Mouse (Mus musculus) forebrain, postnatal 0 days (tissue): ENCODE data around the gene Ighmbp2. TPM values are rescaled to one million over a fixed set of nuclear protein-coding genes. Genes with fewer than 3 reads are reported as not detected.

Experiments used
- ATAC-seq: fragments of 200-750 bp; cut with Nextera tagmentation; 2 replicates; pipeline ENCODE4 v1.8.0; 2017; ENCODE audit warnings: mild to moderate bottlenecking, moderate library complexity
- DNase-seq: peaks from one replicate; pipeline ENCODE4 v3.0.0-alpha.2; 2015
- H3K27ac ChIP-seq: fragments of 300-500 bp; sonication (generic); 2 replicates; pipeline ENCODE4 v1.5.1; 2014; ENCODE audit warnings: low read depth, mild to moderate bottlenecking, antibody characterized with exemption, low read length, moderate library complexity, mixed read lengths
- H3K27me3 ChIP-seq: fragments of 300-500 bp; sonication (generic); 2 replicates; pipeline ENCODE4 v1.6.1; 2014; ENCODE audit warnings: mild to moderate bottlenecking, low read length, mixed read lengths; ENCODE audit not compliant: insufficient read depth
- H3K36me3 ChIP-seq: fragments of 300-500 bp; sonication (generic); 2 replicates; pipeline ENCODE4 v1.6.1; 2014; ENCODE audit warnings: mild to moderate bottlenecking, moderate library complexity; ENCODE audit not compliant: insufficient read depth
- H3K4me1 ChIP-seq: fragments of 300-500 bp; sonication (generic); 2 replicates; pipeline ENCODE4 v1.6.1; 2014; ENCODE audit warnings: antibody characterized with exemption; ENCODE audit not compliant: insufficient read depth
- H3K4me2 ChIP-seq: fragments of 300-500 bp; sonication (generic); 2 replicates; pipeline ENCODE4 v1.6.1; 2014; ENCODE audit warnings: low read depth, mild to moderate bottlenecking, moderate library complexity
- H3K4me3 ChIP-seq: fragments of 300-500 bp; sonication (generic); 2 replicates; pipeline ENCODE4 v1.5.1; 2014; ENCODE audit warnings: low read depth, low read length, mixed read lengths
- H3K9ac ChIP-seq: fragments of 300-500 bp; sonication (generic); 2 replicates; pipeline ENCODE4 v1.6.1; 2014; ENCODE audit warnings: mild to moderate bottlenecking
- H3K9me3 ChIP-seq: fragments of 300-500 bp; sonication (generic); 2 replicates; pipeline ENCODE4 v1.6.1; 2016; ENCODE audit warnings: low read length
- CTCF ChIP-seq: sonication (generic); IDR thresholded peaks from 2 replicates; pipeline ENCODE4 v1.5.1; 2016; ENCODE audit warnings: antibody characterized with exemption, control low read depth, low read depth
- WGBS: fragments of 180-500 bp; shearing (Covaris S2); extraction: QIAGEN DNeasy Blood & Tissue Kit; methylation state at CpG from one replicate; pipeline ENCODE4 v1.1.7; 2014; 5-methylcytosine and 5-hydroxymethylcytosine counted together
- polyA plus RNA-seq: library from polyadenylated mRNA; unstranded; fragments of >200 nt; fragmentation: Nextera tagmentation; extraction: Ambion mirVana; gene quantifications from 2 replicates; pipeline ENCODE4 v1.2.1, GENCODE M21; 2015
- total RNA-seq: library from RNA; depleted of rRNA; stranded (reverse); fragments of >200 nt; gene quantifications from 2 replicates; pipeline ENCODE4 v1.2.3, GENCODE M21; 2014

Ighmbp2 gene
- total and polyA plus RNA-seq, 2 experiments from 2014 or later: 10.4 to 10.5 TPM

- Histone ChIP-seq H3K4me3 (peak overlapping the region; percentile 52), H3K27ac (peak overlapping the region; percentile 70), H3K4me1 (0 out of 2 replicates have a peak, but pooled peaks cover 11% of the 10 kb centered on the region), H3K9me3 (no peaks in the 10 kb centered on the region), H3K9ac (peak overlapping the region; percentile 43), H3K27me3 (peaks cover 4% of the 10 kb centered on the region), H3K36me3 (no peaks in the 10 kb centered on the region), H3K4me2 (peak overlapping the region; percentile 83)
- WGBS: 2% methylated on average over 34 of the region's 34 CpGs
- DNase-seq (no peak), ATAC-seq (no peak)
- no peak for TF ChIP-seq CTCF
Measured at GRCm38 (mm10) chr19:3323753-3324270, 41.0 kb upstream of the Ighmbp2 start.

GRCm38 (mm10) chr19:3323201-3323621 is 40.4 kb upstream of the Ighmbp2 start:
- WGBS: 1% methylated on average over 47 of the region's 47 CpGs
- ATAC-seq (peak; percentile 77), DNase-seq (peak; percentile 53)
- Histone ChIP-seq H3K27ac (no peak overlapping the region), H3K9me3 (no peaks in the 10 kb centered on the region), H3K4me3 (peak overlapping the region; percentile 52), H3K36me3 (no peaks in the 10 kb centered on the region), H3K27me3 (peaks cover 4% of the 10 kb centered on the region), H3K4me1 (0 out of 2 replicates have a peak, but pooled peaks cover 11% of the 10 kb centered on the region), H3K9ac (peak overlapping the region; percentile 43), H3K4me2 (peak overlapping the region; percentile 83)
- no peak for TF ChIP-seq CTCF

- H3K9ac ChIP-seq: peak within 1 kb of the TSS; percentile 43
- no peaks in the 10 kb centered on the region for H3K36me3 ChIP-seq
- H3K27me3 ChIP-seq: peaks cover 4% of the 10 kb centered on the region
- DNase-seq: peak; percentile 35
- no peaks in the 10 kb centered on the region for H3K9me3 ChIP-seq
- H3K4me2 ChIP-seq: peak within 1 kb of the TSS; percentile 83
- H3K4me3 ChIP-seq: peak within 1 kb of the TSS; percentile 52
- no peak for ATAC-seq
- peak; percentile 48 for TF ChIP-seq CTCF
- 0 out of 2 replicates have a peak, but pooled peaks cover 11% of the 10 kb centered on the region for H3K4me1 ChIP-seq
- no peak within 1 kb of the TSS for H3K27ac ChIP-seq
- WGBS: 5% methylated on average over 26 of the region's 26 CpGs
Measured at GRCm38 (mm10) chr19:3322261-3322969, 39.6 kb upstream of the Ighmbp2 start, which contains the start of gene Cpt1a. Gene Cpt1a (plus strand): TSS chr19:3322334.

- H3K4me3 ChIP-seq: no peak overlapping the region
- no peak overlapping the region for H3K9ac ChIP-seq
- no peak overlapping the region for H3K27ac ChIP-seq
- TF ChIP-seq CTCF: no peak
- DNase-seq (no peak), ATAC-seq (no peak)
- 14% methylated on average over 11 of the region's 11 CpGs for WGBS
- no peaks in the 10 kb centered on the region for H3K9me3 ChIP-seq
- H3K4me2 ChIP-seq: peak overlapping the region; percentile 83
- no peaks in the 10 kb centered on the region for H3K36me3 ChIP-seq
- 0 out of 2 replicates have a peak, but pooled peaks cover 11% of the 10 kb centered on the region for H3K4me1 ChIP-seq
- H3K27me3 ChIP-seq: peaks cover 4% of the 10 kb centered on the region
Measured at GRCm38 (mm10) chr19:3321617-3322016, 38.8 kb upstream of the Ighmbp2 start.

GRCm38 (mm10) chr19:3320801-3321200 is 38.0 kb upstream of the Ighmbp2 start:
- Histone ChIP-seq H3K4me3 (no peak overlapping the region), H3K9me3 (no peaks in the 10 kb centered on the region), H3K4me2 (no peak overlapping the region), H3K27ac (no peak overlapping the region), H3K4me1 (0 out of 2 replicates have a peak, but pooled peaks cover 11% of the 10 kb centered on the region), H3K27me3 (peaks cover 4% of the 10 kb centered on the region), H3K9ac (no peak overlapping the region), H3K36me3 (no peaks in the 10 kb centered on the region)
- 82% methylated on average over 3 of the region's 3 CpGs for WGBS
- peak; percentile 43 for TF ChIP-seq CTCF
- ATAC-seq (no peak), DNase-seq (no peak)

GRCm38 (mm10) chr19:3320086-3320485 is 37.3 kb upstream of the Ighmbp2 start:
- H3K4me2 ChIP-seq: no peak overlapping the region
- H3K9ac ChIP-seq: no peak overlapping the region
- no peak for DNase-seq
- H3K27ac ChIP-seq: no peak overlapping the region
- no peaks in the 10 kb centered on the region for H3K9me3 ChIP-seq
- no peak overlapping the region for H3K4me3 ChIP-seq
- no peak for ATAC-seq
- WGBS: 82% methylated on average over 7 of the region's 7 CpGs
- no peaks in the 10 kb centered on the region for H3K36me3 ChIP-seq
- H3K4me1 ChIP-seq: 0 out of 2 replicates have a peak, but pooled peaks cover 11% of the 10 kb centered on the region
- H3K27me3 ChIP-seq: peaks cover 4% of the 10 kb centered on the region
- no peak for TF ChIP-seq CTCF

- 0 out of 2 replicates have a peak, but pooled peaks cover 10% of the 10 kb centered on the region for H3K4me1 ChIP-seq
- peaks cover 4% of the 10 kb centered on the region for H3K27me3 ChIP-seq
- no peak overlapping the region for H3K4me3 ChIP-seq
- H3K9ac ChIP-seq: no peak overlapping the region
- H3K9me3 ChIP-seq: no peaks in the 10 kb centered on the region
- WGBS: 98% methylated on average over 2 of the region's 2 CpGs
- no peak overlapping the region for H3K27ac ChIP-seq
- no peak for DNase-seq
- ATAC-seq: no peak
- no peaks in the 10 kb centered on the region for H3K36me3 ChIP-seq
- no peak overlapping the region for H3K4me2 ChIP-seq
- no peak for TF ChIP-seq CTCF
Measured at GRCm38 (mm10) chr19:3319341-3319740, 36.5 kb upstream of the Ighmbp2 start.
